Mouse (Mus musculus): ENCODE measurements around the gene Galnt16. TPM values are rescaled to one million over a fixed set of nuclear protein-coding genes. Genes with fewer than 3 reads are reported as not detected.

The Galnt16 gene
- total and polyA plus RNA-seq, 2 experiments from 2014 or later, result 3.5 to 12.1 TPM

DNA sequence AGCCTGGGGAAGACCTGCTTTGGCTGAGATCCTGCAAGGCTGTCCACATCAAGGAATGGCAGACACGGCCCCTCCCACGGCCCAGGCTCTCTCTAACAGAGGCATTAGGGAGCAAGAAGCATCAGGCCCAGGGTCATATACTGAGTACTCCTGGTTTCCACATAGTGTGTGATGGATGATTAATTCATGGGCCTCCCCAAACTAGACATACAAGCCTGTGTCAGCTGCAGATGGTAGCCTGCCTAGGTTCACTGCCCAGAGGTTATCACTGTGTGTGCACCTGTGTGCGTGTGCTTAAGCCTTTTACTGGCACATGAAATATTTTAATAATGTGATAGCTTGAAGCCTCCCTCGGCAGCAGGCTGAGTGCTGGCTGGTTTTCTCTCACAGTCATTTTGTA lies 77.9 kb downstream of the Galnt16 start:
- Histone ChIP-seq H3K9me3 (replicated peaks; ENCODE audit: control insufficient read depth, low read length) (no peaks in the 10 kb centered on the region), H3K27ac (ENCODE audit: low read depth) (no peak overlapping the region), H3K4me1 (ENCODE audit: control insufficient read depth, insufficient read depth) (peaks cover 31% of the 10 kb centered on the region), H3K4me2 (ENCODE audit: low read depth, low read length) (no peak overlapping the region), H3K36me3 (replicated peaks; ENCODE audit: control insufficient read depth, insufficient read depth, low read length) (no peaks in the 10 kb centered on the region), H3K4me3 (ENCODE audit: low read depth, low read length) (no peak overlapping the region), H3K27me3 (ENCODE audit: control insufficient read depth, insufficient read depth, low read length) (no peaks in the 10 kb centered on the region), H3K9ac (replicated peaks; ENCODE audit: low read depth, low read length) (no peak overlapping the region)
- TF ChIP-seq EP300 (IDR thresholded peaks at IDR 0.05; ENCODE audit: low read depth) (no peak), CTCF (IDR thresholded peaks at IDR 0.05; ENCODE audit: low read depth) (no peak)
- no peak for DNase-seq (ENCODE audit: low spot score)
- ATAC-seq (ENCODE audit: insufficient read depth, low read depth), result no peak
- 82% methylated on average over 4 of the region's 4 CpGs for WGBS

DNA sequence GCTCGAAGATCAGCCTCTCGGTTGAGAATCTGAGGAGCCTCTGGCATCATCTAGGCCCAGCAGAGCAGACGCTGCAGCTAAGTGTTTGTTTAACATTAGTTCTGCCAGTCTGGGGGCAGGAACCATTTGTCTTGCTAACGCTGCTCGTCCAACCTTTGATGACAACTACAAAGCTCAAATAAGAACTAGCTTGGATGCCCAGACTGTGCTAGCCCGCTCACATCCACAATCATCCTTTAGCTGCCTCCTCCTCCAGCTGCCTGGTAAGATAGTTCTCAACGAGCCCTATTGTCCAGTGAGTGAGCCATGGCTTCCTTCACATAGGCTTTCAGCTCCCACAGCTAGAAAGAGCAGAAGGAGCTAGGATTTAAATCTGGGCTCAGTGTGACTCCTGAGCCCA lies 80.2 kb downstream of the Galnt16 start:
- whole genome bisulfite sequencing, result 61% methylated on average over 7 of the region's 7 CpGs
- H3K27ac ChIP-seq (ENCODE audit: low read depth), result peak overlapping the region; percentile 3; the same call in 1 of the 2 replicates

DNA sequence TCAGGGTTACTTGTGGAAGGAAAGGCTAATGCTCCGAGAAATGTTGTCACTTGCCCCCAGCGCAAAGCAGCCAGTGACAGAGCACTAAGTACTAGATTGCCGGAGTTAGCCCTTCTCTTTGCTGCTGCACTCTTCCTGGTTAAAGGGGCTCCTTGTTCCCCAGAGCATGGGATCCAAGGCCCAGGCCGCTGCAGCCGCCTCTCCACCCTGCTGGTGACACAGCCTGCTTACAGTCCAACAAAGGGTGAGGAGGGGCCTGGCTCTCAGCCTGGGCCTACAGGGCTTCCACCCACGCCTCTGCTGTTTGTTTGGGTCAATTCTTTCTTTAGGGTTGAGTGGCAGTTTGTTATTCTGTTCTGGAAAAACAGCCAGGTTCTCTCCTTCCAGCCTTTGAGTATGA lies 80.7 kb downstream of the Galnt16 start:
- DNase-seq (ENCODE audit: low spot score), result peak; percentile 28
- 55% methylated on average over 6 of the region's 6 CpGs for WGBS
- Histone ChIP-seq H3K4me3 (ENCODE audit: low read depth, low read length) (no peak overlapping the region), H3K4me1 (ENCODE audit: control insufficient read depth, insufficient read depth) (peaks cover 40% of the 10 kb centered on the region), H3K4me2 (ENCODE audit: low read depth, low read length) (no peak overlapping the region), H3K36me3 (replicated peaks; ENCODE audit: control insufficient read depth, insufficient read depth, low read length) (no peaks in the 10 kb centered on the region), H3K9me3 (replicated peaks; ENCODE audit: control insufficient read depth, low read length) (no peaks in the 10 kb centered on the region), H3K27me3 (ENCODE audit: control insufficient read depth, insufficient read depth, low read length) (no peaks in the 10 kb centered on the region), H3K27ac (ENCODE audit: low read depth) (peak overlapping the region; percentile 3; the same call in 1 of the 2 replicates), H3K9ac (replicated peaks; ENCODE audit: low read depth, low read length) (no peak overlapping the region)
- peak; percentile 20; the same call in 1 of the 2 replicates for TF ChIP-seq CTCF (IDR thresholded peaks at IDR 0.05; ENCODE audit: low read depth)
- no peak for TF ChIP-seq EP300 (IDR thresholded peaks at IDR 0.05; ENCODE audit: low read depth)
- ATAC-seq (ENCODE audit: insufficient read depth, low read depth), result 0 out of 2 replicates have a peak, but pooled peaks have one; percentile 47

More for the DNA sequence above, 80.2 kb downstream of the Galnt16 start:
- Histone ChIP-seq H3K36me3 (replicated peaks; ENCODE audit: control insufficient read depth, insufficient read depth, low read length) (no peaks in the 10 kb centered on the region), H3K4me2 (ENCODE audit: low read depth, low read length) (no peak overlapping the region), H3K9me3 (replicated peaks; ENCODE audit: control insufficient read depth, low read length) (no peaks in the 10 kb centered on the region), H3K4me3 (ENCODE audit: low read depth, low read length) (no peak overlapping the region), H3K27me3 (ENCODE audit: control insufficient read depth, insufficient read depth, low read length) (no peaks in the 10 kb centered on the region), H3K4me1 (ENCODE audit: control insufficient read depth, insufficient read depth) (peaks cover 35% of the 10 kb centered on the region), H3K9ac (replicated peaks; ENCODE audit: low read depth, low read length) (no peak overlapping the region)
- TF ChIP-seq EP300 (IDR thresholded peaks at IDR 0.05; ENCODE audit: low read depth) (no peak), CTCF (IDR thresholded peaks at IDR 0.05; ENCODE audit: low read depth) (no peak)
- ATAC-seq (ENCODE audit: insufficient read depth, low read depth), result no peak
- DNase-seq (ENCODE audit: low spot score), result no peak

DNA sequence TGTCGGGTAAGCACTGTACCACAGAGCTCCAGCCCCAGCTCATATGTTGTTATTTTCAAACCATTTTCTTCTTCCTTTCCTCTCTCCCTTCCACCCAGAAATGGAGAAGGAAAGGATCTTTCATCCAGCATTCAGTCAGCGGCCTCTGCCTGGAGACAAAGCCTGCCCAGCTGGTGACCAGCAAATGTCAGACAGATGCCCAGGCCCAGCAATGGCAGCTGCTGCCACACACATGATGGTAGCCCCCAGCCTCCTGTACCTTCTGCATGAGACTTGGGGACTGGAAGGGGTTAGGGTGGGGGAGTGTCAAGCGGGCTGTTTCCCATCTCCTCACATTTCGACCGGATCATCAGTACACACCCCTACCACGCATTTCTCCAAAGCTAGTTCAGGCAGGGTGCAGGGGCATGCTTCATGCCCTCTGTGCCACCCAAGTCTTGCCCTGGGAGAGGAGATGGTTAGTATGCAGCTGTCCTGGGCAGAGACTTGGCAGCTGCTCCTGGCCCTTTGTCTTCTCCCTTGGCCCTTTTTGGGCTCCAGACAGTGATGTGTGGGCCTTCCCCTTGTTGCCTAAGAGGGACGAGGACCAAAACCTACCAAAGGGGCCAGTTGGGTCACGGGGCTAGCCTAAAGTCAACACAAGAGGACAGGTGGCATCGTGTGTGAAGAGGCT lies 83.7 kb downstream of the Galnt16 start:
- Histone ChIP-seq H3K4me2 (ENCODE audit: low read depth, low read length) (no peak overlapping the region), H3K4me1 (ENCODE audit: control insufficient read depth, insufficient read depth) (peaks cover 43% of the 10 kb centered on the region), H3K27ac (ENCODE audit: low read depth) (no peak overlapping the region), H3K9me3 (replicated peaks; ENCODE audit: control insufficient read depth, low read length) (no peaks in the 10 kb centered on the region), H3K9ac (replicated peaks; ENCODE audit: low read depth, low read length) (no peak overlapping the region), H3K27me3 (ENCODE audit: control insufficient read depth, insufficient read depth, low read length) (no peaks in the 10 kb centered on the region), H3K4me3 (ENCODE audit: low read depth, low read length) (no peak overlapping the region), H3K36me3 (replicated peaks; ENCODE audit: control insufficient read depth, insufficient read depth, low read length) (no peaks in the 10 kb centered on the region)
- WGBS, result 90% methylated on average over 9 of the region's 9 CpGs
- no peak for ATAC-seq (ENCODE audit: insufficient read depth, low read depth)
- DNase-seq (ENCODE audit: low spot score), result no peak
- TF ChIP-seq EP300 (IDR thresholded peaks at IDR 0.05; ENCODE audit: low read depth) (no peak), CTCF (IDR thresholded peaks at IDR 0.05; ENCODE audit: low read depth) (no peak)

DNA sequence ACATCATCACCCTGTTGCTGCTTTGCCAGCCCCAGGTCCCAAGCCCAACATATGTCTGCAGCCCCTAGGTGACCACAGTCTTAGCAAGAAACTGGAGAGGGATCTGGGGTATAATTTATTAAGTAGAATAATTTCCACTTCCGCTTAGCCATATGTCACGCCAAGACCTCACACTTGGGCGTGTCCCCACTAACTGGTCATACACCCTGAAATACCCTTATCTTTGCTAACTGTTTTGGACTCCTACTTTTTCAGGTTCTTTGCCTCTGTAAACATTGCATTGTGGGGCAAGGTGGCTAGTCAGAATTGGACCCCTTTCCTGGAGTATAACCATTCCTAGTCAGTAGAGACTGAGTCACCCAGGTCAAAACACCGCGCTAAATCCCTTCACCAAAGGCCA lies 84.4 kb downstream of the Galnt16 start:
- Histone ChIP-seq H3K27me3 (ENCODE audit: control insufficient read depth, insufficient read depth, low read length) (no peaks in the 10 kb centered on the region), H3K27ac (ENCODE audit: low read depth) (no peak overlapping the region), H3K4me3 (ENCODE audit: low read depth, low read length) (no peak overlapping the region), H3K9ac (replicated peaks; ENCODE audit: low read depth, low read length) (no peak overlapping the region), H3K9me3 (replicated peaks; ENCODE audit: control insufficient read depth, low read length) (no peaks in the 10 kb centered on the region), H3K4me1 (ENCODE audit: control insufficient read depth, insufficient read depth) (peaks cover 43% of the 10 kb centered on the region), H3K36me3 (replicated peaks; ENCODE audit: control insufficient read depth, insufficient read depth, low read length) (no peaks in the 10 kb centered on the region), H3K4me2 (ENCODE audit: low read depth, low read length) (no peak overlapping the region)
- DNase-seq (ENCODE audit: low spot score) (no peak), ATAC-seq (ENCODE audit: insufficient read depth, low read depth) (no peak)
- WGBS, result 93% methylated on average over 5 of the region's 5 CpGs
- TF ChIP-seq EP300 (IDR thresholded peaks at IDR 0.05; ENCODE audit: low read depth) (no peak), CTCF (IDR thresholded peaks at IDR 0.05; ENCODE audit: low read depth) (no peak)

DNA sequence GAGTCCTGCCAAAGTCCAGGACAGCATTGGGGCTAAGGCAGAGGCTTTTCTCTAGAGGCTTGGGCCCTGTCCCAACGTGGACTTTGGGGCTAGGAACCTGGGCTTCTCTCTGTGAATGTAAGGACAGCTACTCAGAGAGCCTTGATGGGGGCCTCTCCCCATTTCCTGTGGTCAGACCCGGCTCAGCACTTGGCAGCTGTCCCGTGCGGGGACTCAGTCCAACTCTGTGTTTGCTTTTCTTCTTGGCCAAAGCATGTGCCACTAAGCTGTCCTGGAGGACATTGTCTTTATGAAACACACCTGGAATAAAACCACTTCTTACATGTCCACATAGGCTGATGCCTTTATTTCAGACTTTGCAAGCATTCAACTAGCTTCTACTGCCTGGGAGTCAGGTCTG lies 85.5 kb downstream of the Galnt16 start:
- no peak for TF ChIP-seq EP300 (IDR thresholded peaks at IDR 0.05; ENCODE audit: low read depth)
- no peak for TF ChIP-seq CTCF (IDR thresholded peaks at IDR 0.05; ENCODE audit: low read depth)
- Histone ChIP-seq H3K27ac (ENCODE audit: low read depth) (peak overlapping the region; percentile 54), H3K4me1 (ENCODE audit: control insufficient read depth, insufficient read depth) (peaks cover 37% of the 10 kb centered on the region), H3K27me3 (ENCODE audit: control insufficient read depth, insufficient read depth, low read length) (no peaks in the 10 kb centered on the region), H3K36me3 (replicated peaks; ENCODE audit: control insufficient read depth, insufficient read depth, low read length) (no peaks in the 10 kb centered on the region), H3K4me2 (ENCODE audit: low read depth, low read length) (no peak overlapping the region), H3K9me3 (replicated peaks; ENCODE audit: control insufficient read depth, low read length) (no peaks in the 10 kb centered on the region), H3K9ac (replicated peaks; ENCODE audit: low read depth, low read length) (0 out of 2 replicates have a peak overlapping the region, but pooled peaks have one; percentile 8), H3K4me3 (ENCODE audit: low read depth, low read length) (no peak overlapping the region)
- no peak for ATAC-seq (ENCODE audit: insufficient read depth, low read depth)
- WGBS, result 5% methylated on average over 4 of the region's 4 CpGs
- DNase-seq (ENCODE audit: low spot score), result no peak

Data from heart, postnatal 0 days (tissue).